Mouse (Mus musculus) liver, embryonic 15.5 days (tissue): ENCODE measurements around the gene Prkce. TPM values are rescaled to one million over a fixed set of nuclear protein-coding genes. Genes with fewer than 3 reads are reported as not detected.

Experiments
- ATAC-seq: fragments of 200-750 bp; cut with Nextera tagmentation; 2 replicates; pipeline ENCODE4 v1.8.0; 2017; ENCODE audit warnings: moderate number of reproducible peaks, mild to moderate bottlenecking, moderate library complexity; ENCODE audit not compliant: insufficient read depth
- H3K27ac ChIP-seq: fragments of 300-500 bp; sonication (generic); replicated peaks from 2 replicates; pipeline ENCODE4 v1.5.1; 2015; ENCODE audit warnings: mild to moderate bottlenecking, inconsistent platforms
- H3K27me3 ChIP-seq: fragments of 300-500 bp; sonication (generic); 2 replicates; pipeline ENCODE4 v1.6.1; 2015; ENCODE audit warnings: mild to moderate bottlenecking, inconsistent platforms
- H3K36me3 ChIP-seq: fragments of 300-500 bp; sonication (generic); replicated peaks from 2 replicates; pipeline ENCODE4 v1.6.1; 2015; ENCODE audit warnings: moderate library complexity, mild to moderate bottlenecking, inconsistent platforms
- H3K4me1 ChIP-seq: fragments of 300-500 bp; sonication (generic); replicated peaks from 2 replicates; pipeline ENCODE4 v1.6.1; 2015; ENCODE audit warnings: inconsistent platforms
- H3K4me2 ChIP-seq: fragments of 300-500 bp; sonication (generic); 2 replicates; pipeline ENCODE4 v1.6.1; 2015; ENCODE audit warnings: moderate library complexity, mild to moderate bottlenecking, inconsistent platforms
- H3K4me3 ChIP-seq: fragments of 300-500 bp; sonication (generic); replicated peaks from 2 replicates; pipeline ENCODE4 v1.5.1; 2015; ENCODE audit warnings: mild to moderate bottlenecking, inconsistent platforms
- H3K9ac ChIP-seq: fragments of 300-500 bp; sonication (generic); 2 replicates; pipeline ENCODE4 v1.6.1; 2015; ENCODE audit warnings: moderate library complexity, mild to moderate bottlenecking, inconsistent platforms
- H3K9me3 ChIP-seq: fragments of 300-500 bp; sonication (generic); replicated peaks from 2 replicates; pipeline ENCODE4 v1.6.1; 2016; ENCODE audit warnings: inconsistent platforms
- WGBS: fragments of 180-500 bp; shearing (Covaris S2); methylation state at CpG from one replicate; pipeline ENCODE4 v1.1.7; 2015; ENCODE audit warnings: mixed read lengths; ENCODE audit not compliant: insufficient replicate concordance; 5-methylcytosine and 5-hydroxymethylcytosine counted together
- polyA plus RNA-seq: library from polyadenylated mRNA; unstranded; fragments of >200 nt; fragmentation: Nextera tagmentation; extraction: Ambion mirVana; gene quantifications from 2 replicates; pipeline ENCODE4 v1.2.1, GENCODE M21; 2015

The Prkce gene
- polyA plus RNA-seq, 1 experiment from 2014 or later, result 0.79 TPM

- Histone ChIP-seq H3K4me1 (no peaks in the 10 kb centered on the region; the same call in 1 of the 2 replicates), H3K9ac (no peak overlapping the region), H3K4me3 (no peak overlapping the region), H3K4me2 (no peak overlapping the region), H3K9me3 (no peaks in the 10 kb centered on the region), H3K27me3 (no peaks in the 10 kb centered on the region), H3K36me3 (no peaks in the 10 kb centered on the region), H3K27ac (no peak overlapping the region)
- ATAC-seq, result no peak
- 17% methylated on average over 5 of the region's 5 CpGs for WGBS
Measured at GRCm38 (mm10) chr17:86322840-86323239, 155.3 kb downstream of the Prkce start.

GRCm38 (mm10) chr17:86323310-86323709 is 155.7 kb downstream of the Prkce start:
- 20% methylated on average over 4 of the region's 4 CpGs for WGBS
- Histone ChIP-seq H3K36me3 (no peaks in the 10 kb centered on the region), H3K9ac (no peak overlapping the region), H3K27me3 (no peaks in the 10 kb centered on the region), H3K4me2 (no peak overlapping the region), H3K4me1 (no peaks in the 10 kb centered on the region; the same call in 1 of the 2 replicates), H3K4me3 (no peak overlapping the region), H3K27ac (no peak overlapping the region), H3K9me3 (no peaks in the 10 kb centered on the region)
- no peak for ATAC-seq

- H3K9ac ChIP-seq, result no peak overlapping the region
- H3K4me2 ChIP-seq, result no peak overlapping the region
- no peaks in the 10 kb centered on the region for H3K9me3 ChIP-seq
- no peak for ATAC-seq
- no peak overlapping the region for H3K4me3 ChIP-seq
- 57% methylated on average over 6 of the region's 6 CpGs for WGBS
- H3K4me1 ChIP-seq, result peaks cover 3% of the 10 kb centered on the region; the same call in 1 of the 2 replicates
- no peaks in the 10 kb centered on the region for H3K27me3 ChIP-seq
- no peak overlapping the region for H3K27ac ChIP-seq
- H3K36me3 ChIP-seq, result no peaks in the 10 kb centered on the region
Measured at GRCm38 (mm10) chr17:86323909-86324686, 156.5 kb downstream of the Prkce start.

- ATAC-seq, result no peak
- WGBS, result 67% methylated on average over 7 of the region's 7 CpGs
- Histone ChIP-seq H3K9ac (no peak overlapping the region), H3K36me3 (no peaks in the 10 kb centered on the region), H3K4me1 (peaks cover 8% of the 10 kb centered on the region; the same call in 1 of the 2 replicates), H3K4me3 (no peak overlapping the region), H3K4me2 (no peak overlapping the region), H3K27me3 (no peaks in the 10 kb centered on the region), H3K27ac (no peak overlapping the region), H3K9me3 (no peaks in the 10 kb centered on the region)
Measured at GRCm38 (mm10) chr17:86324756-86325155, 157.2 kb downstream of the Prkce start.

GRCm38 (mm10) chr17:86325317-86325716 is 157.7 kb downstream of the Prkce start:
- no peak for ATAC-seq
- no peaks in the 10 kb centered on the region for H3K36me3 ChIP-seq
- no peaks in the 10 kb centered on the region for H3K9me3 ChIP-seq
- WGBS, result 40% methylated on average over 10 of the region's 10 CpGs
- H3K4me3 ChIP-seq, result no peak overlapping the region
- H3K27ac ChIP-seq, result no peak overlapping the region
- no peak overlapping the region for H3K9ac ChIP-seq
- H3K27me3 ChIP-seq, result no peaks in the 10 kb centered on the region
- no peak overlapping the region for H3K4me2 ChIP-seq
- peaks cover 9% of the 10 kb centered on the region; the same call in 1 of the 2 replicates for H3K4me1 ChIP-seq

GRCm38 (mm10) chr17:86327958-86328357 is 160.4 kb downstream of the Prkce start:
- H3K9me3 ChIP-seq, result no peaks in the 10 kb centered on the region
- peaks cover 9% of the 10 kb centered on the region; the same call in 1 of the 2 replicates for H3K4me1 ChIP-seq
- H3K27ac ChIP-seq, result no peak overlapping the region
- no peak overlapping the region for H3K4me3 ChIP-seq
- no peaks in the 10 kb centered on the region for H3K27me3 ChIP-seq
- 63% methylated on average over 4 of the region's 4 CpGs for WGBS
- no peak overlapping the region for H3K9ac ChIP-seq
- no peaks in the 10 kb centered on the region for H3K36me3 ChIP-seq
- H3K4me2 ChIP-seq, result no peak overlapping the region
- no peak for ATAC-seq

- Histone ChIP-seq H3K27ac (no peak overlapping the region), H3K36me3 (no peaks in the 10 kb centered on the region), H3K27me3 (no peaks in the 10 kb centered on the region), H3K4me2 (peak overlapping the region; percentile 40), H3K9ac (no peak overlapping the region), H3K9me3 (no peaks in the 10 kb centered on the region), H3K4me1 (0 out of 2 replicates have a peak, but pooled peaks cover 9% of the 10 kb centered on the region), H3K4me3 (no peak overlapping the region)
- WGBS, result 33% methylated on average over 16 of the region's 16 CpGs
- ATAC-seq, result no peak
Measured at GRCm38 (mm10) chr17:86329273-86330075, 161.9 kb downstream of the Prkce start.

GRCm38 (mm10) chr17:86330076-86330955 is 162.7 kb downstream of the Prkce start:
- Histone ChIP-seq H3K4me3 (no peak overlapping the region), H3K27me3 (no peaks in the 10 kb centered on the region), H3K9ac (no peak overlapping the region), H3K4me1 (0 out of 2 replicates have a peak, but pooled peaks cover 9% of the 10 kb centered on the region), H3K27ac (no peak overlapping the region), H3K36me3 (no peaks in the 10 kb centered on the region), H3K9me3 (no peaks in the 10 kb centered on the region), H3K4me2 (no peak overlapping the region)
- 67% methylated on average over 16 of the region's 16 CpGs for WGBS
- no peak for ATAC-seq

- H3K27me3 ChIP-seq, result no peaks in the 10 kb centered on the region
- H3K4me2 ChIP-seq, result no peak overlapping the region
- H3K4me1 ChIP-seq, result peaks cover 13% of the 10 kb centered on the region; the same call in 1 of the 2 replicates
- WGBS, result 73% methylated on average over 8 of the region's 8 CpGs
- H3K9ac ChIP-seq, result no peak overlapping the region
- no peaks in the 10 kb centered on the region for H3K36me3 ChIP-seq
- ATAC-seq, result no peak
- no peak overlapping the region for H3K27ac ChIP-seq
- H3K9me3 ChIP-seq, result no peaks in the 10 kb centered on the region
- H3K4me3 ChIP-seq, result no peak overlapping the region
Measured at GRCm38 (mm10) chr17:86331835-86332234, 164.2 kb downstream of the Prkce start.

GRCm38 (mm10) chr17:86334990-86335389 is 167.4 kb downstream of the Prkce start:
- ATAC-seq, result peak; percentile 66
- WGBS, result 47% methylated on average over 4 of the region's 4 CpGs
- Histone ChIP-seq H3K27me3 (no peaks in the 10 kb centered on the region), H3K4me1 (peaks cover 9% of the 10 kb centered on the region; the same call in 1 of the 2 replicates), H3K9ac (no peak overlapping the region), H3K4me3 (no peak overlapping the region), H3K4me2 (no peak overlapping the region), H3K9me3 (no peaks in the 10 kb centered on the region), H3K27ac (no peak overlapping the region), H3K36me3 (no peaks in the 10 kb centered on the region)
